Mouse (Mus musculus): ENCODE measurements around the gene Gpalpp1. TPM values are rescaled to one million over a fixed set of nuclear protein-coding genes. Genes with fewer than 3 reads are reported as not detected.

Gpalpp1 gene
- total RNA-seq, 1 experiment from 2014 or later: 19.2 TPM

- no peak for ATAC-seq (replicated peaks; ENCODE audit: insufficient number of reproducible peaks, low FRiP score, low TSS enrichment, poor library complexity, severe bottlenecking)
These were observed 66.4 kb downstream of the Gpalpp1 start for GRCm38 (mm10) chr14:76044164-76044557.

GRCm38 (mm10) chr14:76043251-76044163 is 67.1 kb downstream of the Gpalpp1 start:
- ATAC-seq (replicated peaks; ENCODE audit: insufficient number of reproducible peaks, low FRiP score, low TSS enrichment, poor library complexity, severe bottlenecking): no peak

Other genes with a start within 250 kb of the Gpalpp1 start
- gene Kctd4, start 155.8 kb downstream of the Gpalpp1 start, total RNA-seq (2017): 0.29 TPM in 1 of 3 replicates, not detected in the others
- gene Gtf2f2, start 99.9 kb downstream of the Gpalpp1 start, total RNA-seq (2017): 51.1 to 70.9 TPM (median 53.0 TPM) in 3 replicates
- gene Nufip1, start 131 bp upstream of the Gpalpp1 start, total RNA-seq (2017): 14.3 to 23.1 TPM (median 16.5 TPM) in 3 replicates